Mouse (Mus musculus): ENCODE data around the gene Shc4. TPM values are rescaled to one million over a fixed set of nuclear protein-coding genes. Genes with fewer than 3 reads are reported as not detected.

Gene Shc4
- polyA plus RNA-seq, 1 experiment from 2014 or later, result 1.5 TPM

DNA sequence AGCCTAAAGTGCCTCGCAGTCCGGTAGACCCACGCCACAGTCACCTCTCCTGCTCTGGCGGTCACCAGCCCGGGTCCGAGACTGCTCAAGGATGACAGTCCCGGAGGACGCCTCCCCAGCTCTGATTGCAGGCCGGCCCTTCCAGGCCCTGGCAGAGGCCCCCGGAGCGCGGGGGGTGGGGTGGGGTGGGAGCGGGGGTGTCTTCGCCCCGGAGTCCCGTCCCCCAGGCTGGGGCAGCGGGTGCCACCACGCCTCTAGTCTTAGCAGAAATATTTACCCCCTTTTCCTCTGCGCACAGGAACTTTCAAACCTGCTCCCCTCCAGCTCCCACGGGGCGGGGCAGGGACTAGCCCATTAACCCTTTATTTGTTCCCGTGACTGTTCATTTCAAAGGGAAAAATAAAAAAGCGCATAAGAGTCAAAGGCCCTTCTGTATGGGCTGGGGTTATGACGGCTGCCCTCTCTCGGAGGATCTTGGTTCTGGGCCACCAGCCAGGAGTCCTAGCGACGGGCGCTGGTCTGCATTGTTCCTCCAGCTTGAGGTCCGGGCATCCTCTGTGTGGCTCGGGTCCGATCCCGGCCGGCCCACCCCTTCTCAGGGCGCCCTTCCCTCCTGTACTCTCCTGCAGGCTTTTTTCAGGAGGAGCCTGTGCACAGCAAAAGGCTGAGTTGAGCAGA is 401 bp downstream of the Shc4 start:
- no peaks in the 10 kb centered on the region for H3K9me3 ChIP-seq
- H3K4me3 ChIP-seq, result peak overlapping the region; percentile 52
- H3K36me3 ChIP-seq, result no peaks in the 10 kb centered on the region
- peak overlapping the region; percentile 69 for H3K9ac ChIP-seq
- under 1% methylated on average over 34 of the region's 34 CpGs for WGBS
- peaks cover 62% of the 10 kb centered on the region for H3K27me3 ChIP-seq
- peak; percentile 72; the same call in 1 of the 2 replicates for ATAC-seq (ENCODE audit: insufficient number of reproducible peaks, insufficient read depth, low FRiP score, low TSS enrichment, low read depth)
- H3K4me1 ChIP-seq, result peaks cover 16% of the 10 kb centered on the region
- H3K4me2 ChIP-seq, result peak overlapping the region; percentile 97
- H3K27ac ChIP-seq, result no peak overlapping the region

DNA sequence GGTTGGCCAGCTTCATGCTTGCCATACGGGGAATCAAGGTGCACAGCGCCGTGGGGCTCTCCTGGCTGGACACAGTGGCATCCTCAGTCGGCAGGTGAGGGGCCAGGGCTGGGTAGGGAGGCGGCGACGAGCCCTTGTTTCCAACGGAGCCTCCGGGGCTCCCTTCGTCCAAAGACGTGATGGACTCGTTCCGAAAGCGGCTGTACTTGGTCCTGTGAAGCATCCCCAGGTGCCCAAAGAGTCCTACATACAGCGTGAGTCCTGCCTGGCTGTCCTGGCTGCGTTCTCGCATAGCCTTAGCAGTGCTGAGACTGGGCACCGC is 901 bp downstream of the Shc4 start:
- ATAC-seq (ENCODE audit: insufficient number of reproducible peaks, insufficient read depth, low FRiP score, low TSS enrichment, low read depth), result no peak
- Histone ChIP-seq H3K27ac (no peak overlapping the region), H3K4me1 (peaks cover 16% of the 10 kb centered on the region), H3K9ac (peak overlapping the region; percentile 69), H3K27me3 (peaks cover 62% of the 10 kb centered on the region), H3K4me2 (peak overlapping the region; percentile 97), H3K36me3 (no peaks in the 10 kb centered on the region), H3K9me3 (no peaks in the 10 kb centered on the region), H3K4me3 (peak overlapping the region; percentile 52)
- under 1% methylated on average over 18 of the region's 18 CpGs for WGBS

DNA sequence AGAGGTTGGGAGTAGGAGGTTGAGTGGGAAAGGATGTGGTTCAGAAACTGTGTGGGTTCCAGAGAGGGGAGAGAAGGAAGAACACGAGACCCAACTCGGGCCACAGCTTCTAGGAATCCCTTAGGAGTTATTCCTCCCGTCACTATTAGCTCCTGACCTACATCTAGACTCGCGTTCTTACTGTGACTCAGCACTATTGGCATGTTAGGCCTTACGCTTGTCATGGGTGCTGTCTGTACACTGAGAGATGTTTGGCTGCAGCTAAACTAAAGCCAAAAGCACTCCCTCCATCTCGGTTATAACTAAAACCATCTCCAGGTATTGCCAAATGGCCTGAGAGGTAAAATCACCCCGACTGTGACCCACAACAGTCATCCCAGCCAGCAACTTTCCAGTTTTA is 7.3 kb downstream of the Shc4 start:
- ATAC-seq (ENCODE audit: insufficient number of reproducible peaks, insufficient read depth, low FRiP score, low TSS enrichment, low read depth), result no peak
- 82% methylated on average over 8 of the region's 8 CpGs for WGBS

DNA sequence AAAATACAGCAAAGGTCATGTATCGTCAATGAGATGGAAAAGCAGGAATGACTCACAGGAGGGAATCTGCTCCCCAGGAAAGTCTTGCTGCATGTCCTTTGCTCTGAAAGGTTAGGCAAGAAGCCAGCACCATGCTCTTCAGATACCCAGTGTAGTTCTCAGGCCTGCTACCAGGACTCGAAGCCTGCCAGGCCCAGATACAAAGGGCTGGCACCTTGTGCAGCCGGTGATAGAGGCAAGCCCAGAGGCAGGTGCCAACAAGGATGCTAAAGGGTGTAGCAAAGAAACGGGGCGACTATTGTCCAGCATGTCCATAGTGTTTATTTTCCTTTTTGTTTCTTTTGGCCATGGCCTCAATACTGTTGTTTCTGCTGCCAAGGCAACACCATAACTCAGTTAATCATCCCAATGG is 17.4 kb downstream of the Shc4 start:
- Histone ChIP-seq H3K27ac (no peak overlapping the region), H3K9me3 (no peaks in the 10 kb centered on the region), H3K4me2 (no peak overlapping the region), H3K4me3 (no peak overlapping the region), H3K27me3 (no peaks in the 10 kb centered on the region), H3K4me1 (peaks cover 8% of the 10 kb centered on the region; the same call in 1 of the 2 replicates), H3K9ac (no peak overlapping the region), H3K36me3 (no peaks in the 10 kb centered on the region)
- no peak for ATAC-seq (ENCODE audit: insufficient number of reproducible peaks, insufficient read depth, low FRiP score, low TSS enrichment, low read depth)
- 73% methylated on average over 5 of the region's 5 CpGs for WGBS

More for the DNA sequence above, 7.3 kb downstream of the Shc4 start:
- Histone ChIP-seq H3K4me1 (no peaks in the 10 kb centered on the region), H3K9ac (no peak overlapping the region), H3K27me3 (peaks cover 17% of the 10 kb centered on the region), H3K36me3 (no peaks in the 10 kb centered on the region), H3K9me3 (no peaks in the 10 kb centered on the region), H3K4me2 (no peak overlapping the region), H3K27ac (no peak overlapping the region), H3K4me3 (no peak overlapping the region)

DNA sequence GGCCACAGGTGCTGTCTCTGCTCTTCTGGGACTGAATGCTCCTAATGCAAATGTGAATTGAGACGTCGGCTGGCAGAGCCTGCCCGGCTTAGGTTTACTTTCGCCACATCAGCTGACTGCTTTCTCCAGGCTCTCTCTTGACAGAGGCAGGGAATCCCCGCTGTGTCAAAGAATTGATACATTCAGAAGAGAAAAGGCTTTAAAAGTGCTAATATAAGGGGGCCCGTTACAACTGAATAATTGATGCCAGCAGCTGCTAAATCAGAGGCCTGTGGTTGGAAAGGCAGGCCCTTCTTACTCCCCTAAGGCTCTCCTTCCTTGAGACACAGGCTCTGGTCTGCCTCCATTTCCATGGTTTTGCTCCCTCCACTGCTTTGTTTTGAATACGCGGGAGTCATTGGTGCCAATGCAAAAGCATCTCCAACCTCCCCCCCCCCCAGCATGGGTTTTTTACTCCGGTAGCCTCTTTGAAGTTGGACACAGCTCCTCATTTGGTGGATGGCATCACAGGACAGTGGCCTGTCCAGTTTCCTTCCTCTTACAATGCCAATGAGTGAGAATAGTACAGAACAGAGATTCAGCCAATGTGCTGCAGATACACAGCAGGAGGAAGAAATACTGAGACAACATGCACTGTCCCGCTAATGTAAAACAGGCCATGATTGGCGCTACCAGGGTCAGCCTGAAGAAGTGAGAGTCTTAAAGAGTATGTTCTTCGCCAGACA is 18.9 kb downstream of the Shc4 start:
- ATAC-seq (ENCODE audit: insufficient number of reproducible peaks, insufficient read depth, low FRiP score, low TSS enrichment, low read depth), result no peak
- H3K4me2 ChIP-seq, result no peak overlapping the region
- no peak overlapping the region for H3K27ac ChIP-seq
- H3K9ac ChIP-seq, result no peak overlapping the region
- H3K36me3 ChIP-seq, result no peaks in the 10 kb centered on the region
- H3K9me3 ChIP-seq, result no peaks in the 10 kb centered on the region
- no peaks in the 10 kb centered on the region for H3K27me3 ChIP-seq
- H3K4me1 ChIP-seq, result peaks cover 8% of the 10 kb centered on the region; the same call in 1 of the 2 replicates
- 40% methylated on average over 12 of the region's 12 CpGs for WGBS
- H3K4me3 ChIP-seq, result no peak overlapping the region

DNA sequence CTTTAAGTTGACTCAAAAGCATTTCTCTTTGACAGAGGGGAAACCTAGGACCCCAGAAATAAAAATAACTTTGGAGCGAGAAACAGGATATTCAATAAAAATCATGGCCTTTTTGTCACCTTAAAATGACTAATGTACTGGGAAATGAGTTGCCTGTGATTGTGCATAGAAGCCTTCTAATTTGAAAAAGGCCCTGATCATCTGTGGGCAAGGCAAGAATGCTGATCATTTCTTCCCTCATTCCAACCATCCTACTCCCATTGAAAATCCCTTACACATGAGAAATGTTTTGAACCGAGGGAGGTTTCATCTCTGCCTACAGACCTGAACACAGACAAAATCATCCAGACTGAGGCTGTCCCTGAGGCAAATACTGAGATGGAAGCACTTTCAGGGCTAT is 21.1 kb downstream of the Shc4 start:
- WGBS, result 78% methylated on average over 2 of the region's 2 CpGs
- no peak for ATAC-seq (ENCODE audit: insufficient number of reproducible peaks, insufficient read depth, low FRiP score, low TSS enrichment, low read depth)

DNA sequence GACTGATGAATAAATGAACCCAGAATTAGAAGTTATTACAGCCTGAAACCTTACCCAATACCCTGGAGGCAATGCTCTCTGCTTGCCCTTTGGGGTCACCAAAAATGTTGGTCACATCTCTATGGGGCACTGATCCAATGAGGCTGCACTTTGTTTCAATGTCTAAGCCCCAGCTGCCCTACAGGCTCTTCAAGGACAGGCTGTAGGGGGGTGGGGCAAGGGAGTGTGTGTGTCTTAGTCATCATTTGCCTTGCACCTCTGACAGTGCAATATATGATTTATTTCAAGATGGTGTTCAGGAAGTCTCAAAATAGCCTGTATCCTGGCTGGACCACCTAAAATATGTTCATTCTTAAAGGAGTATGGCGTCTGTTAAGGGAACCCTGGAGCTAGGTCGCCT is 22.3 kb downstream of the Shc4 start:
- Histone ChIP-seq H3K9me3 (no peaks in the 10 kb centered on the region), H3K27me3 (no peaks in the 10 kb centered on the region), H3K27ac (no peak overlapping the region), H3K4me2 (no peak overlapping the region), H3K36me3 (no peaks in the 10 kb centered on the region), H3K4me3 (no peak overlapping the region), H3K4me1 (peaks cover 8% of the 10 kb centered on the region; the same call in 1 of the 2 replicates), H3K9ac (no peak overlapping the region)
- no peak for ATAC-seq (ENCODE audit: insufficient number of reproducible peaks, insufficient read depth, low FRiP score, low TSS enrichment, low read depth)
- WGBS, result 92% methylated on average over 2 of the region's 2 CpGs

More for the DNA sequence above, 21.1 kb downstream of the Shc4 start:
- Histone ChIP-seq H3K9me3 (no peaks in the 10 kb centered on the region), H3K4me2 (no peak overlapping the region), H3K36me3 (no peaks in the 10 kb centered on the region), H3K9ac (no peak overlapping the region), H3K4me3 (no peak overlapping the region), H3K27me3 (no peaks in the 10 kb centered on the region), H3K27ac (no peak overlapping the region), H3K4me1 (peaks cover 8% of the 10 kb centered on the region; the same call in 1 of the 2 replicates)

DNA sequence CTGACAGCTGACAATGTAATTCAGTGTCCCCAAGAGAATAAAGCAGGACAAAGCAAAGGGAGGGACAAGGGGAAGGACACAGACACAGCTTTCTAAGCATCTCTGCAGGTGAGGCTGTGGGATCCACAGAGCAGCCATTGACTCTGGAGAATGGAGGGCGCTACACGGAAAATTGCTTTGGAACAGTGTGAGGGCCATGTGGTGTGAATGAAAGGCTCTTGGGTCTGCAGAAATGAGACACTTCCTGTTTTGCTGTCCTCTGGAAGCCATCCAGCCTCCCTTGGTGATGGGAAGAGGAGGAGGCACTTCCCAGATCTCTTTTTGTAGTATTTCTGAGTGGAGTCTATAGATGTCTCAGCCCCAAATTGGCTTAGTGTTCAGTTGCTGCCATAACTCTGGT is 27.7 kb downstream of the Shc4 start:
- no peaks in the 10 kb centered on the region for H3K36me3 ChIP-seq
- no peaks in the 10 kb centered on the region for H3K27me3 ChIP-seq
- no peak for ATAC-seq (ENCODE audit: insufficient number of reproducible peaks, insufficient read depth, low FRiP score, low TSS enrichment, low read depth)
- no peak overlapping the region for H3K4me3 ChIP-seq
- no peaks in the 10 kb centered on the region for H3K9me3 ChIP-seq
- no peak overlapping the region for H3K4me2 ChIP-seq
- no peak overlapping the region for H3K9ac ChIP-seq
- H3K27ac ChIP-seq, result no peak overlapping the region
- 47% methylated on average over 2 of the region's 2 CpGs for WGBS
- peaks cover 6% of the 10 kb centered on the region for H3K4me1 ChIP-seq

DNA sequence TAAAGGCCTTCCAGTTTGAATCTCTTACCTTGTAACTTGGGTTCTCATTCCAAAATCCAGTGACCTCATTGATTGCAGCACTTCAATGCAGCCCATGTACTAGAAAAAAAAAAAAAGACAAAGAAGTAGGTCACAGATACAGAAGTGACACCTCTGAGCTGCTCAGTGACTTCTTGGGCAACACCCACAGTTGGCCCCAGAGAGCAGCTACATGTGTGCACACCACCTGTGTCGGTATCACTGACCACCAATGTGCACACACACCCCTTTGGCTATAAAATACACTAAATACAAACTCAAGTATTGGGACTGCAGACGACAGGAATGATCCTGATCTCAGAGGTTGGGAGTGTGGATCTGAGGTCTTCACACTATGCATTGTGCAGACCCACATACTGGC is 29.1 kb downstream of the Shc4 start:
- 76% methylated on average over 2 of the region's 2 CpGs for WGBS
- Histone ChIP-seq H3K36me3 (no peaks in the 10 kb centered on the region), H3K4me2 (no peak overlapping the region), H3K27me3 (no peaks in the 10 kb centered on the region), H3K9ac (no peak overlapping the region), H3K9me3 (no peaks in the 10 kb centered on the region), H3K4me1 (peaks cover 6% of the 10 kb centered on the region), H3K27ac (no peak overlapping the region), H3K4me3 (no peak overlapping the region)
- no peak for ATAC-seq (ENCODE audit: insufficient number of reproducible peaks, insufficient read depth, low FRiP score, low TSS enrichment, low read depth)

DNA sequence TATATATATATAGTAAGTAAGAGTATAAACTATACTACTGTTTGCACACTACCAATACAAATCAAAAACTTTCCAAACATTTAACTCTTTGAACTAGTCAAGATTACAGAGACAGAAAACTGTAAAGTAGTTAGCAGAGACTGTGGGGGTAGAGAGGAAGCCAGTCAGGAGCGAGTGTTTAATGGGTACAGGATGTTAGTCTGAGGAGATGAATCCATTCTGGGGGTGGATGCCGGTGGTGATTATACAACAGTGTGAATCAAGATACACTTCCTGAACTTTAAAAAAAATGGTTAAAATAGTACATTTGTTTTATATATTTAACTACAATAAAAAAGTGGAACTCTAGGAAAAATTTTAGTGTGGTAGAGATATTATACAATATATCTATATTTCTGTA is 31.9 kb downstream of the Shc4 start:
- H3K36me3 ChIP-seq, result no peaks in the 10 kb centered on the region
- H3K9ac ChIP-seq, result no peak overlapping the region
- H3K4me1 ChIP-seq, result peaks cover 6% of the 10 kb centered on the region
- no peak overlapping the region for H3K27ac ChIP-seq
- no peak for ATAC-seq (ENCODE audit: insufficient number of reproducible peaks, insufficient read depth, low FRiP score, low TSS enrichment, low read depth)
- H3K9me3 ChIP-seq, result no peaks in the 10 kb centered on the region
- WGBS, result 32% methylated on average over 2 of the region's 2 CpGs
- no peaks in the 10 kb centered on the region for H3K27me3 ChIP-seq
- no peak overlapping the region for H3K4me3 ChIP-seq
- H3K4me2 ChIP-seq, result no peak overlapping the region

DNA sequence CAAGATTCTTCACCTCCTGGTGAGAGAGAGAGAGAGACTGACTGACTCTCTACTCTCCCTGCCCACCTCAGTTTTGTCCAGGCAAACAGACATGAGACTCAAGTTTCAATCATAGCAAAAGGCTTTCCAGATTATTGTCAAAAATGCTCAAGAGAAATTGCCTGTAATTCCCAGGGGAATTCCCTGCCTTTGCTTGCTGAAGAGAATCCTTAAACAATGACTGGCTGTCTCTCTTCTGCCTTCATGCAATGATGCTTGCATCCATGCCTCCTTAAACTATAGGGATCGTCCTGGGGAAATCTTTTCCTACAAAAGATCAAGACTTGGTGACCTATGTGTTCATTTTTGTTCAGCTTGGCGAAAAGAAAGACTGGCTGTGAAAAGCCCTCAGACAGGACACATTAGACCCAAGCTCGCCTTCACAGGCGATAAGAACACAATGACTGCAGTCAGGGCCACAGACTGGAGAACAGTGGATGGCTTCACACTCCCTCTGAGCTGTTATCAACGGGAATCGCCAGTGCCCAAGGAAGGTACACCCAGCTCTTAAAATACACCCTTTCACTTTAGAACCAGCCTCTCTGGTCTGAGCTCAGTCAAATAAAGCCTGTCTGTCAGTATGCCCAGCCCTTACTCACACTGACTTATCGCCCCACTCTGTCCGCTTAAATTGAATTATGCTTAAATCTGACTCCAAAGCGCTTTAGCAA is 38.4 kb downstream of the Shc4 start:
- ATAC-seq (ENCODE audit: insufficient number of reproducible peaks, insufficient read depth, low FRiP score, low TSS enrichment, low read depth), result no peak
- peaks cover 31% of the 10 kb centered on the region for H3K4me1 ChIP-seq
- H3K27me3 ChIP-seq, result no peaks in the 10 kb centered on the region
- WGBS, result 38% methylated on average over 9 of the region's 9 CpGs
- no peak overlapping the region for H3K9ac ChIP-seq
- H3K27ac ChIP-seq, result peak overlapping the region; percentile 55
- no peaks in the 10 kb centered on the region for H3K9me3 ChIP-seq
- H3K36me3 ChIP-seq, result no peaks in the 10 kb centered on the region
- peak overlapping the region; percentile 5 for H3K4me2 ChIP-seq
- no peak overlapping the region for H3K4me3 ChIP-seq

Data from embryonic facial prominence, embryonic 13.5 days (tissue).